Mouse (Mus musculus) adrenal gland, adult 2 months (tissue): ENCODE data around the gene Cda. TPM values are rescaled to one million over a fixed set of nuclear protein-coding genes. Genes with fewer than 3 reads are reported as not detected.

ENCODE experiments used
- DNase-seq: peaks from one replicate; pipeline ENCODE4 v3.0.0; 2021
- microRNA-seq, 2 experiments: library from miRNA; unstranded; fragments of <30 nt; microRNA quantifications; one replicate each; pipeline ENCODE4 v1.2.0; 2021
- polyA plus RNA-seq: library from polyadenylated mRNA; depleted of rRNA; stranded (reverse); fragments of >200 nt; gene quantifications from 2 replicates; pipeline ENCODE4 v1.2.3, GENCODE M21; 2012; rRNA removed
- total RNA-seq, 2 experiments: library from RNA; stranded (reverse); gene quantifications; 2 replicates each; pipeline ENCODE4 v1.2.3; 2021

The Cda gene
- total and polyA plus RNA-seq, 3 experiments = 11.2 to 26.4 (median 15.5) TPM

DNA sequence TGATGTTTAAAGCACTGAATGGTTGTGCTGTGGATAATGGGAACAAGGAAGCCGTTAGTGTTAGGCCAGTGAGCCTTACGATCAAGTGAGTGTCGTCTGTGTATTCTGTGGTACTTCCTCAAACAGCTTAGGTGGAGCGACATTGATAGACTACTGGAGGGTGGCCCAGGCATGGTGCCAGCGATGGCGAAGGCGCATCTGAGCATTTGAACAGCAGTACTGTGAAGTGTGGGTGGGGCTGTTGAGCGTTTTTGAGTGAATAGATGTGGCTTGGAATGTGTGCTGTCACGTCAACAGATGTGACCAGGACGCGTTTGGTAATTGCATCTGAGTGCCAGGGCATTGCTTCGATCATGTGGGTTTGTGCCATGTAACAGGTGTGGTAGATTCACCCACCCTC lies 60.1 kb downstream of the Cda start:
- no peak for DNase-seq

GRCm38 (mm10) chr4:138307025-138307424 lies 60.8 kb downstream of the Cda start:
- no peak for DNase-seq

DNA sequence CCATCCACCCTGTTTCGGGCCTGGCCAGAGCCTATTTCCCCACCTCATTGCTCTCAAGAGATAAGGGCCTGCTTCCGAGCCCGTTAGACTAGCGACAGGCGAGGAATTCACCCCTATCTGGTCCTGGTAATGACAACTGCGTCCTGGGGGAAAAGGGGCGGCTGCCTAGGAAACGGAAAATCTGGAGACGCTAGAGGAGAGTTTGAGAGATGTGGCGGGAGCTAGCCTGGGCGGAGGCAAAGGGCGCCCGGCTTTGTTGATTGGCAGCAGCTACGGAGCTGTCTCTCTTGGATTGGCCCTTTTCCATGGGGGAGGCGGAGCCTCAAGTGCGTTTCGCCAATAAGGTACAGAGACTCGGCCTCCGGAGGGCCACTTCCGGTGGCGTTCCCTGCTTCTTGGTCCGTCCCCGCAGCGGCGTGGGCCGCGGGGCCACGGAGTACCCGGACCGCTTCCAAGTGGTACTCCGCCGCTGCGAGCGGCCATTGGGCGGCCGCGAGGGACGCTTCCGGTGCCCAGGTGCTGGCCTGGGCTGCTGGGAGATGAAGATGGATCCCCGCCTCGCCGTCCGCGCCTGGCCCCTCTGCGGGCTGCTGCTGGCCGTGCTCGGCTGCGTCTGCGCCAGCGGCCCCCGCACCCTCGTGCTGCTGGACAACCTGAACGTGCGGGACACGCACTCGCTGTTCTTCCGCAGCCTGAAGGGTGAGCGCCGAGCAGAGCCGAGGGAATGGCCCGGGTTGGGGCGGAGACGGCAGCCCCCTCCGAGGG lies 63.3 kb downstream of the Cda start, which contains the start of gene Ddost:
Gene Ddost, plus strand, starts transcription at position 391 of the 765 bp plus-strand sequence.
- DNase-seq = peak; percentile 98

- DNase-seq = no peak
Measured at GRCm38 (mm10) chr4:138303742-138304141, 64.0 kb downstream of the Cda start.

- DNase-seq = no peak
Measured at GRCm38 (mm10) chr4:138303011-138303410, 64.8 kb downstream of the Cda start.

- no peak for DNase-seq
Measured at GRCm38 (mm10) chr4:138301271-138301780, 66.5 kb downstream of the Cda start.

DNA sequence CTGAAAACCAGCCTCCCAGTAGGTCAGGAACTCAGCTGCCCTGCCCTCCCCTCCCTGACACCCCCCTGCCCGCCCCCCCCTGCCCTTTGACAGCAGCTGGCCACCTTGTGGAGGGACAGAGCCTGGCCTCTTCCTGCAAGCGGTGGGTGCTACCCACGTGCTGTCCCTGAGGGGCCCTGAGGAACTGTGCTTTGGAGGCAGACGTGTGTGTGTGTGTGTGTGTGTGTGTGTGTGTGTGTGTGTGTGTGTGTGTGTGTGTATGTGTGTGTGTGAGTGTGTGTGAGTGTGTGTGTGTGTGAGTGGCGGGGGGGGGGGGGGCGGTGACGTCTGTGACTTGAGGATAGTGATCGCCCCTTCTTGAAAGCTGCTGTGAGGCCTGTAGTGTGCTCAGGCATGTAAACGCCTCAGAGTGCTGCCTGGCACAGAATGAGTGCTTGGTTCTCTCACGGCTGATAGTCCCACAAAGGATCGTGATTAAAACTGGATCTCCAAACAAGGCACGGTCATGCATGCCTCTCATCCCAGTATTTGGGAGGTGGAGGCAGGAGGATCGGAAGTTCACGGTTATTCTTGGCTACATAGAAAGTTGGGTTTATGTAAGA lies 73.7 kb downstream of the Cda start:
- no peak for DNase-seq

- no peak for DNase-seq
Measured at GRCm38 (mm10) chr4:138293261-138293948, 74.4 kb downstream of the Cda start.

DNA sequence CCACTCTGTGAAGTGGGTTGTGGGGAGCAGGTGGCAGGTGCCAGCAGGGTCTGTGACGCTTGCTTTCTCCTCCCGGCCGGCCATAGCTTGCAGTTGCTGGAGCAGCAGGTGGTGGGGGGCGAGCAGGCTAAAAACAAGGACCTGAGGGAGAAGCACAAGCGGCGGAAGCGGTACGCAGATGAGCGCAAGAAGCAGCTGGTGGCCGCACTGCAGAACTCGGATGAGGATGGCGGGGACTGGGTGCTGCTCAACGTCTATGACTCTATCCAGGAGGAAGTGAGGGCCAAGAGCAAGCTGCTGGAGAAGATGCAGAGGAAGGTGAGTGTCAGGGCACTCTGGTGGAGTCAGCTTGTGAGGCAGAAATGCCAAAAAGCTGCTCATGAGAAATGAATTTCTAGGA lies 75.8 kb downstream of the Cda start:
- no peak for DNase-seq

- DNase-seq = no peak
Measured at GRCm38 (mm10) chr4:138288691-138289090, 79.1 kb downstream of the Cda start.

Small RNAs within 50 kb of the gene (microRNA-seq; reads per million reads assigned to microRNA genes)
- 0 to 1.2 reads per million in 2 experiments for gene Gm27646
- 2.6 to 3.3 reads per million in 2 experiments for gene Mir7019

Other genes starting within 250 kb of the Cda start
- gene Hp1bp3, start 151.7 kb downstream of the Cda start, total RNA-seq = 100 to 1,000 TPM; 202 to 222 TPM
- 40.0 and 49.8 TPM in 2 replicates for gene Hp1bp3, start 151.7 kb downstream of the Cda start, polyA plus RNA-seq
- 1 to 10 TPM; 1.8 to 2.0 TPM for gene Sh2d5, start 117.6 kb downstream of the Cda start, total RNA-seq
- 3.4 and 3.7 TPM in 2 replicates for gene Sh2d5, start 117.6 kb downstream of the Cda start, polyA plus RNA-seq
- gene Kif17, start 117.6 kb downstream of the Cda start, total RNA-seq = 1 to 10 TPM; 2.7 to 2.8 TPM
- 4.0 and 4.3 TPM in 2 replicates for gene Kif17, start 117.6 kb downstream of the Cda start, polyA plus RNA-seq
- gene Ddost, start 63.3 kb downstream of the Cda start, total RNA-seq = 100 to 1,000 TPM; 116 to 131 TPM
- gene Ddost, start 63.3 kb downstream of the Cda start, polyA plus RNA-seq = 320 and 326 TPM in 2 replicates
- 100 to 1,000 TPM; 145 to 180 TPM for gene Pink1, start 41.7 kb downstream of the Cda start, total RNA-seq
- 371 and 378 TPM in 2 replicates for gene Pink1, start 41.7 kb downstream of the Cda start, polyA plus RNA-seq
- gene Fam43b, start 28.5 kb upstream of the Cda start, total RNA-seq = 1 to 10 TPM; 2.1 to 4.8 TPM
- 10.3 and 10.9 TPM in 2 replicates for gene Fam43b, start 28.5 kb upstream of the Cda start, polyA plus RNA-seq
- gene Mul1, start 66.7 kb upstream of the Cda start, total RNA-seq = 10 to 100 TPM; 45.1 to 61.0 TPM
- gene Mul1, start 66.7 kb upstream of the Cda start, polyA plus RNA-seq = 20.4 and 26.9 TPM in 2 replicates
- gene Camk2n1, start 86.3 kb upstream of the Cda start, total RNA-seq = 10 to 100 TPM; 24.4 to 26.4 TPM
- gene Camk2n1, start 86.3 kb upstream of the Cda start, polyA plus RNA-seq = 30.9 and 69.4 TPM in 2 replicates